Mouse (Mus musculus) cortical plate, adult 2 months (tissue): Measurements from ENCODE around the gene 2210408I21Rik. TPM values are rescaled to one million over a fixed set of nuclear protein-coding genes. Genes with fewer than 3 reads are reported as not detected.

ENCODE experiments used
- H3K27ac ChIP-seq: fragments of 200-500 bp; 2 replicates; pipeline ENCODE4 v1.5.1; 2012; ENCODE audit warnings: low read length, control low read depth, inconsistent platforms; ENCODE audit not compliant: insufficient read depth
- H3K4me1 ChIP-seq: fragments of 200-500 bp; 2 replicates; pipeline ENCODE4 v1.6.1; 2011; ENCODE audit warnings: low read length; ENCODE audit not compliant: control insufficient read depth, insufficient read depth
- H3K4me3 ChIP-seq: fragments of 200-500 bp; 2 replicates; pipeline ENCODE4 v1.5.1; 2011; ENCODE audit warnings: mild to moderate bottlenecking, low read length, control low read depth; ENCODE audit not compliant: insufficient read depth
- CTCF ChIP-seq: fragments of 200-500 bp; IDR thresholded peaks from 2 replicates; pipeline ENCODE4 v1.5.1; 2011; ENCODE audit warnings: mild to moderate bottlenecking, control low read depth, low read length; ENCODE audit not compliant: insufficient read depth; ENCODE audit errors: extremely low read depth
- POLR2A ChIP-seq: fragments of 200-500 bp; IDR thresholded peaks from 2 replicates; pipeline ENCODE4 v1.6.1; 2011; ENCODE audit warnings: mild to moderate bottlenecking, low read length, control low read depth; ENCODE audit not compliant: insufficient read depth; ENCODE audit errors: extremely low read depth
- polyA plus RNA-seq: library from polyadenylated mRNA; depleted of rRNA; stranded (reverse); fragments of >200 nt; gene quantifications from 2 replicates; pipeline ENCODE4 v1.2.3, GENCODE M21; 2012

The 2210408I21Rik gene
- polyA plus RNA-seq, 1 experiment, result 4.8 TPM

DNA sequence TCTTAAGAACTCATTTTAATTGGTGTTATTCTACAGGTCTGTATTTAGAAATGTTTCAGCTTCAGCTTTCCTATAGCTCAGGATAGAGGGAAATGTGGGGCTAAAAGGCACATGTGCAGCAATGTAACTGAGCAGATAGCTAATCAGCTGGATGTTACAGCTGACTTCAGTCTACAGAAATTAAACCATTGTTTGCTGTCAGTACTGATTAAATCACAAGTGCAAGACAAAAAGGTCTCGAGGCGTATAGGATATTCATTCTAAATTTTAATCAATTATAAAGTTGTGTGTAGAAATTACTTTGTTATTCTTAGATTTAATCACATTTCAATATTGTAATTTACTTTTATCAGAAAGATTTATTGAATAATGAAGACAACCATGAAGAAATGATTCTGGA lies 56.9 kb downstream of the 2210408I21Rik start:
- no peak overlapping the region for H3K27ac ChIP-seq
- no peak for TF ChIP-seq POLR2A
- TF ChIP-seq CTCF, result no peak
- H3K4me3 ChIP-seq, result no peak overlapping the region
- H3K4me1 ChIP-seq, result no peaks in the 10 kb centered on the region

DNA sequence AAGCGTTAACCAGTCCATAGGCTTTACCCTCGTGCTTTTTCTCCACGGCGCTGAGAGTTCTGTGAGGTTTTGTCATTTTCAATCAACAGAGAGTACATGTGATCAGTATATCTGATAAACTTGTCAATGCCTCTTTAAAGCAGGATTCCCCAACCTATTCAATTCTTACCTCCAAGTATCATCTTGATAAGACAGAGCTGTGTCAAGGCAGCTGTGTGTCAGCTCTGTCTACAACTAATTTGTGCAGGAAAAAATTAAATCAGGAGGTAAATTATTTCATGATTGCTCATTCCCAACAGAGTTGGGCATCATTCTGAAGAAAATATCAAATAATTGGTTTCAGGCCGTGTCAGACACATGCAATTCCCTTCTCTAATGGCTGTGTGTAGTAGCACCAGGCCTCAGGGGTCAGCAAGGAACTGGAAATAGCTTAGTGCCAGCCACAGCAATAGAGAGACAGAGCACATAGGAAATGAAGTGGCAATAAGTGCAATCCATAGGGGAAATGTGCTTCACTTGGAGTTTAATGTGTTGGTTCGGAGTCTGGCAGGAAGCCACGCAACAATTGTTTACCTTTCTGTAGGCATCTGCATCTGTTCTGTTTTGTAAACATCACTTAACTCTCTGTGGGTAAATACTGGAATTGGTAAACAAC lies 73.6 kb downstream of the 2210408I21Rik start:
- H3K4me1 ChIP-seq, result no peaks in the 10 kb centered on the region
- TF ChIP-seq POLR2A, result no peak
- no peak for TF ChIP-seq CTCF
- no peak overlapping the region for H3K4me3 ChIP-seq
- H3K27ac ChIP-seq, result no peak overlapping the region

DNA sequence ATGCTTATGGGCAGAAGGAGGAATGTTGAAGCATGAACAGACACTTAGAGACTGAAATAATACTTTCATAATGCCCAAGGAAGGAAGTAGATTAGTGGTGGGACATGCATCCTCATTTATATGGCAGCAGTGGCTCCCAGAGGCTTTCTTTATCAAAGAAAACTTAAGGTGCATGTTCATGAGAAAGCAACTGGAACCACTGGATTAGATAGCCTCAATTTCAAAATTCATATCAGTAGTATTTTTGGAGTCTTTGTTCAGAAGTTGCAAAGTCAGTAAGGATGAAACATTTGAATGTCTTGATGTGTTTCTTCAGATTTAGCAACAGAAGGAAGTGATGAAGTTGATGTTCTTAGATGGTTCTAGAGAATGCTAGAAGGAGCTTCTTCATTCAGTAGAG lies 77.9 kb downstream of the 2210408I21Rik start:
- H3K4me1 ChIP-seq, result no peaks in the 10 kb centered on the region
- H3K4me3 ChIP-seq, result no peak overlapping the region
- H3K27ac ChIP-seq, result no peak overlapping the region
- no peak for TF ChIP-seq CTCF
- no peak for TF ChIP-seq POLR2A

DNA sequence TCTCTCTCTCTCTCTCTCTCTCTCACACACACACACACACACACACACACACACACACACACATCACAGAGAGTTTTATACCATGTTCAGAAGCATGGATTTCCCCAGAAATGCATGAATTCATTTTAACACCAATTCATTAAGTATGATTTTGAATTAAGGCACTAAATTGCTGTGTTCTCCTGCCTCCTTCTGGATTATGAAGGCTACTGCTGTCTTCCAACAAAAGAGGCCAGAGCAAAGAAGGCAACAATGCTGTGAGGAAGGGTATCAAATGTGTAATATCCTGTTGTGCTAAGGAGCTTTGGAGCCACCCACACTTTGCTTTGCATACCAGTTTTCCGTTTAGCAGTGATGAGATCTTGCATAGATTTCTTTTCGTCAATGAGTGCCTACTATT lies 80.1 kb downstream of the 2210408I21Rik start:
- no peak overlapping the region for H3K4me3 ChIP-seq
- H3K27ac ChIP-seq, result no peak overlapping the region
- no peaks in the 10 kb centered on the region for H3K4me1 ChIP-seq
- TF ChIP-seq POLR2A (no peak), CTCF (no peak; the same call in 1 of the 2 replicates)

DNA sequence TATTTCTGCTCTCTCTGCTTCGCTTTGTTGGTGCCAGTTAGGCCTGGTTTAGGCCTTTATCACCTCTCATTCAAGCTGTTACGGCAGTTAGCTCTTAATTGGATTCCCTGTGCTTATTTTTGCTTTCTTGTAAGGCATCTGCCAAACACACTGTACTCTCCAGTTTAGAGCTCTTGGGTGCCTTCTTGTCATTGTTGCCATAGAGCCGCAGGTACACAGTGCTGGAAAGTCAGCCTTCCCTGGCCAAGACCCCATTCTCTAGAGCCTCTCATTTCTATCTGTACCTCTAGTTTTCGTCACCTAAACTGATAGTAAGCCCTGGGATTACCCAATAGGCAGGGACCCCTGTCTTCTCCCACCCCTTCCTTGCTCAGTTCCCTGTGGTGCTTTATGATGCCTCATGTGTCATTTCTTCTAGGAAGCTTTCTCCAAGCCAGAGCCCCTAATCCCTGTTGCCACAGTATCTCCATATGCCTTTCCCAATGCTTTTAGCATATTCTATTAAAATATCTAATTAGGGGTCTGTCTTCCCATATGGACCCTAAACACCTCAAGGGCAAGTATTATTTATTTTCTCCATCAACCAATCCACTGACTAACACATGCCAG lies 82.4 kb downstream of the 2210408I21Rik start:
- H3K4me1 ChIP-seq, result no peaks in the 10 kb centered on the region
- no peak overlapping the region for H3K27ac ChIP-seq
- H3K4me3 ChIP-seq, result no peak overlapping the region
- no peak for TF ChIP-seq CTCF
- TF ChIP-seq POLR2A, result no peak

DNA sequence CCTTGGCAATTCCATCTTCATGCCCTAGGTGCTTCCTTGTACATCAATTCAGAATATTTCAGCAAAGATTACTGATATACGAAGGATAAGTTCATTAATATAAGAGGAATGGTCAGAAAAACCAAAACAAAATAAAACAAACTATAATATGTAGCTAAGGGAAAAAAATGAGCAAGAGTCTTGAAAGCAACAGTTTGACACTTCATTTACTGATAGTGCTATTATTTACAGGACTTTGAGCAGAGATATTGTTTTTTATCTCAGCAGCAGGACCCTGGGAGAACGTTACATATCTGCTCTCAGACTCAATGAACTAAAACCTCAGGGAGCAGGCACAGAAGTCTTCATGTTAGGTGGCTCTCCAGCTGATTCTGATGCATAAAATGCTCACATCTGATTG lies 85.7 kb downstream of the 2210408I21Rik start:
- TF ChIP-seq POLR2A (no peak), CTCF (no peak)
- Histone ChIP-seq H3K4me1 (no peaks in the 10 kb centered on the region), H3K4me3 (no peak overlapping the region), H3K27ac (no peak overlapping the region)

DNA sequence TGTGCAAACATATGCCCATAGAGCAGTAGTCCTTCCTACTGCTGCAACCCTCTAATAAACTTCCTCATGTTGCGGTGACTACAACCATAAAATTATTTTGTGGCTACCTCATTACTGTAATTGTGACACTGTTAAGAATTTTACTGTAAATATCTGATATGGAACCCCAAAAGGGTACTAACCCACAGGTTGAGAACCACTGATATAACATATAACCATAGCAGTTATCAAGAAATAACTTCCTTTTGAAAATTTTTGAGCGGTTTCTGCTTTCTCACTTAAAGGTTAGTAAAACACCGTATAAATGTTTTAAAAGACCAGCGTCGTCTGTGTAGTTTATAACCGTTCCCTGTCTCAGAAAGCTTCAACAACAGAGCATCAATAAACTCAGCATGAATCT lies 121.2 kb downstream of the 2210408I21Rik start:
- TF ChIP-seq CTCF (no peak), POLR2A (no peak)
- H3K4me3 ChIP-seq, result no peak overlapping the region
- H3K4me1 ChIP-seq, result no peaks in the 10 kb centered on the region
- H3K27ac ChIP-seq, result no peak overlapping the region

DNA sequence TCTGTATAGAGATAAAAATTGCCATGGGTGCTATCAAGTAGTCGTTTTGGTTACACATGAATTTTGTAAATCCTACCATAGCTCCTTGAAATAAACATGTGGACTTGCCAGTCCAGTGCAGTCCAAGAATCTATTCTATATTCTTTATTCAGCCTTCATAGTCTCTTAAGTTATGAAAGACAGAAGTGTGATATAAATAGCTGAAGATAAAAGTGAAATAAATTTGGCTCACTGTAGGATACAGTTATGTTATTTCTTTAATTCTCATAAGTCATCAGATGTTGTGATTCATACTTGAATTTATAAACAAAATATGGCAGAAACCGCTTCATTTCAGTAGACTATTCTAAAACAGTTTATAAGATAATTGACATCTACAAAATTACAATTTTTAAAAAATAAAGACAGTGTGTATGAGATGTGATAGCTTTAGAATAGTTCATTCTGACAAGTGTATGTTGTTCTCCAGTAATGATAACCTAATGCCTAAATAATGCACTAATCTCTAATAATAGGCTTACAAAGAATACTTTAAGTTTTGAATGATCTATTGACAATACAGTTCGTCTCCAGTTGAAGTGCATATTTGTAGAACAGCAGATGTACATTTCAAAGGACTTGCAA lies 127.5 kb downstream of the 2210408I21Rik start:
- Histone ChIP-seq H3K4me1 (no peaks in the 10 kb centered on the region), H3K4me3 (no peak overlapping the region), H3K27ac (no peak overlapping the region)
- TF ChIP-seq CTCF, result no peak
- no peak for TF ChIP-seq POLR2A

DNA sequence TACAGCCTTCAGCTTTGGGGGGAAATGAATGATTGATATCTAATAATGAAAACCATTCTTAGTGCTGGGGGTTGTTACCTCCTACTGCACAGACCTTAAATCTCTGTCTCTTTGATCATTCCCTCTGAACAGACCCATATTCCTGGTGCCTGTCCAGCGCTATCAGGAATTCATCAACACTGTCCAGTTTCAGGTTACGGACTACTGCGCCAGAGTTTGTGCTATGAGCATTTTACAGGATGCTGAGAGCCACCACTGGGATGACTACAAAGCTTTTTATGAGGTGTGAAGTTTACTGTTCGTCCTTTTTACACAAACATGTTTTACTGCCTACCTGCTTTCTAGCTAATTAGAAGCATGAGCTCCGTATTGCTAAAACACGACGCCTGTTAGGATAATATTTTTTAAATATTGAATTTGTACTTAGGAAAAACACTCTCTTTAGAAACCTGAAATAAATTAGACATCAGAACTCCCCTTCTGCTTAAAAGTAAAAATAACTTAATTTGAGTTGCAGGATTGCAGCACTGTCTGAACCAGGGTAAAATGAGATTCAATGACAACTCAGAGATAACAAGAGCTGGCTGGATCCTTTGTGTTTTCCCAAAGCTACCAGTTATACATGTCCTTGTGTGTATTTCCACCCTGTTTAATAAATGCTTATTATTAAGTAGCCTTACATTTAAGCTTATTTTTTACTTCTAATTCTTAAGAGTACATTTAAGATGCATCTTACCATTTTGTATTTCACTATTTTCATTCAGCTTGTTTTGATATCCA lies 128.2 kb downstream of the 2210408I21Rik start:
- no peak overlapping the region for H3K27ac ChIP-seq
- H3K4me3 ChIP-seq, result no peak overlapping the region
- TF ChIP-seq CTCF (no peak), POLR2A (no peak)
- H3K4me1 ChIP-seq, result no peaks in the 10 kb centered on the region
